Mouse (Mus musculus): ENCODE data around the gene Cdcp1. TPM values are rescaled to one million over a fixed set of nuclear protein-coding genes. Genes with fewer than 3 reads are reported as not detected.

Cdcp1 gene
- total RNA-seq (2023), result 0.41 TPM

GRCm38 (mm10) chr9:123215621-123216440 is at the start of gene Cdcp1:
Gene Cdcp1 (minus strand): TSS chr9:123216038.

GRCm38 (mm10) chr9:123260611-123261021 is 44.8 kb upstream of the Cdcp1 start, which contains the start of gene Tmem158:
Gene Tmem158 (minus strand): TSS chr9:123260764.

GRCm38 (mm10) chr9:123150241-123151020 is 65.4 kb downstream of the Cdcp1 start, which contains the start of gene Clec3b:
Gene Clec3b (plus strand): TSS chr9:123150946.

Other genes starting within 250 kb of the Cdcp1 start
- 30.4 TPM for gene Tmem42, start 194.7 kb downstream of the Cdcp1 start, total RNA-seq (2023)
- gene Tgm4, start 181.3 kb downstream of the Cdcp1 start, total RNA-seq (2023), result 2.0 TPM
- gene Zdhhc3, start 102.8 kb downstream of the Cdcp1 start, total RNA-seq (2023), result 51.1 TPM
- gene Exosc7, start 102.8 kb downstream of the Cdcp1 start, total RNA-seq (2023), result 50.7 TPM
- gene Clec3b, start 65.1 kb downstream of the Cdcp1 start, total RNA-seq (2023), result 2.0 TPM
- gene Tmem158, start 44.7 kb upstream of the Cdcp1 start, total RNA-seq (2023), result 0.89 TPM
- gene Lars2, start 150.9 kb upstream of the Cdcp1 start, total RNA-seq (2023), result 384 TPM

All from CD4-positive naive resting alpha-beta T cell, adult 57 days (primary cell).